Mouse (Mus musculus): ENCODE data around the gene Urad. TPM values are rescaled to one million over a fixed set of nuclear protein-coding genes. Genes with fewer than 3 reads are reported as not detected.
A peak's percentile ranks its signal among the peaks of the same experiment; 100 is the strongest.

Gene Urad
- polyA plus RNA-seq, 1 experiment from 2014 or later: 0.41 TPM

- no peak overlapping the region for H3K27ac ChIP-seq
- no peak overlapping the region for H3K4me3 ChIP-seq (replicated peaks)
- H3K4me2 ChIP-seq: no peak overlapping the region
- H3K27me3 ChIP-seq (replicated peaks): no peaks in the 10 kb centered on the region
- no peaks in the 10 kb centered on the region for H3K36me3 ChIP-seq
- H3K9me3 ChIP-seq: no peaks in the 10 kb centered on the region
- no peaks in the 10 kb centered on the region for H3K4me1 ChIP-seq
- ATAC-seq (ENCODE audit: insufficient read depth, low FRiP score, low read depth): no peak
- no peak overlapping the region for H3K9ac ChIP-seq
- WGBS: 69% methylated on average over 1 of the region's 1 CpGs
These were observed 23.7 kb upstream of the Urad start for GRCm38 (mm10) chr5:147345981-147346380.

- Histone ChIP-seq H3K27ac (no peak overlapping the region), H3K36me3 (no peaks in the 10 kb centered on the region), H3K9me3 (no peaks in the 10 kb centered on the region), H3K4me3 (replicated peaks) (no peak overlapping the region), H3K4me2 (no peak overlapping the region), H3K4me1 (no peaks in the 10 kb centered on the region), H3K27me3 (replicated peaks) (no peaks in the 10 kb centered on the region), H3K9ac (no peak overlapping the region)
- no peak for ATAC-seq (ENCODE audit: insufficient read depth, low FRiP score, low read depth)
- WGBS: 81% methylated on average over 10 of the region's 10 CpGs
These were observed 21.7 kb upstream of the Urad start for GRCm38 (mm10) chr5:147343904-147344303.

- H3K4me1 ChIP-seq: no peaks in the 10 kb centered on the region
- H3K4me3 ChIP-seq (replicated peaks): no peak overlapping the region
- H3K9ac ChIP-seq: no peak overlapping the region
- 86% methylated on average over 6 of the region's 6 CpGs for WGBS
- ATAC-seq (ENCODE audit: insufficient read depth, low FRiP score, low read depth): no peak
- H3K27me3 ChIP-seq (replicated peaks): no peaks in the 10 kb centered on the region
- no peak overlapping the region for H3K27ac ChIP-seq
- H3K36me3 ChIP-seq: no peaks in the 10 kb centered on the region
- no peak overlapping the region for H3K4me2 ChIP-seq
- no peaks in the 10 kb centered on the region for H3K9me3 ChIP-seq
These were observed 20.7 kb upstream of the Urad start for GRCm38 (mm10) chr5:147342901-147343300.

- Histone ChIP-seq H3K27ac (no peak overlapping the region), H3K9me3 (no peaks in the 10 kb centered on the region), H3K9ac (no peak overlapping the region), H3K4me1 (no peaks in the 10 kb centered on the region), H3K4me2 (no peak overlapping the region), H3K36me3 (no peaks in the 10 kb centered on the region), H3K27me3 (replicated peaks) (no peaks in the 10 kb centered on the region), H3K4me3 (replicated peaks) (no peak overlapping the region)
- 30% methylated on average over 13 of the region's 13 CpGs for WGBS
- no peak for ATAC-seq (ENCODE audit: insufficient read depth, low FRiP score, low read depth)
These were observed 18.6 kb upstream of the Urad start for GRCm38 (mm10) chr5:147340741-147341414.

- 70% methylated on average over 11 of the region's 11 CpGs for WGBS
- H3K4me2 ChIP-seq: no peak overlapping the region
These were observed 17.3 kb upstream of the Urad start for GRCm38 (mm10) chr5:147339560-147339959.

GRCm38 (mm10) chr5:147338967-147339366, 16.7 kb upstream of the Urad start:
- 60% methylated on average over 9 of the region's 9 CpGs for WGBS
- ATAC-seq (ENCODE audit: insufficient read depth, low FRiP score, low read depth): no peak
- no peak overlapping the region for H3K27ac ChIP-seq
- no peak overlapping the region for H3K4me2 ChIP-seq
- no peak overlapping the region for H3K4me3 ChIP-seq (replicated peaks)
- no peaks in the 10 kb centered on the region for H3K36me3 ChIP-seq
- H3K9me3 ChIP-seq: no peaks in the 10 kb centered on the region
- H3K4me1 ChIP-seq: no peaks in the 10 kb centered on the region
- H3K9ac ChIP-seq: no peak overlapping the region
- no peaks in the 10 kb centered on the region for H3K27me3 ChIP-seq (replicated peaks)

More at GRCm38 (mm10) chr5:147339560-147339959, 17.3 kb upstream of the Urad start:
- no peak overlapping the region for H3K4me3 ChIP-seq (replicated peaks)
- H3K9ac ChIP-seq: no peak overlapping the region
- ATAC-seq (ENCODE audit: insufficient read depth, low FRiP score, low read depth): no peak
- H3K9me3 ChIP-seq: no peaks in the 10 kb centered on the region
- no peak overlapping the region for H3K27ac ChIP-seq
- no peaks in the 10 kb centered on the region for H3K4me1 ChIP-seq
- H3K27me3 ChIP-seq (replicated peaks): no peaks in the 10 kb centered on the region
- no peaks in the 10 kb centered on the region for H3K36me3 ChIP-seq

GRCm38 (mm10) chr5:147332711-147333110, 10.5 kb upstream of the Urad start:
- H3K36me3 ChIP-seq: no peaks in the 10 kb centered on the region
- H3K4me2 ChIP-seq: no peak overlapping the region; the same call in 1 of the 2 replicates
- no peaks in the 10 kb centered on the region for H3K9me3 ChIP-seq
- no peak overlapping the region for H3K27ac ChIP-seq
- no peak overlapping the region for H3K4me3 ChIP-seq (replicated peaks)
- 25% methylated on average over 7 of the region's 7 CpGs for WGBS
- no peak overlapping the region for H3K9ac ChIP-seq
- H3K4me1 ChIP-seq: no peaks in the 10 kb centered on the region
- ATAC-seq (ENCODE audit: insufficient read depth, low FRiP score, low read depth): no peak
- H3K27me3 ChIP-seq (replicated peaks): no peaks in the 10 kb centered on the region

GRCm38 (mm10) chr5:147331547-147331946, 9.3 kb upstream of the Urad start:
- Histone ChIP-seq H3K4me1 (no peaks in the 10 kb centered on the region), H3K27ac (no peak overlapping the region), H3K36me3 (no peaks in the 10 kb centered on the region), H3K27me3 (replicated peaks) (no peaks in the 10 kb centered on the region), H3K9me3 (no peaks in the 10 kb centered on the region), H3K4me3 (replicated peaks) (no peak overlapping the region), H3K4me2 (no peak overlapping the region), H3K9ac (no peak overlapping the region)
- 39% methylated on average over 2 of the region's 2 CpGs for WGBS
- no peak for ATAC-seq (ENCODE audit: insufficient read depth, low FRiP score, low read depth)

- no peak overlapping the region for H3K4me3 ChIP-seq (replicated peaks)
- H3K4me2 ChIP-seq: no peak overlapping the region
- H3K36me3 ChIP-seq: no peaks in the 10 kb centered on the region
- H3K9me3 ChIP-seq: no peaks in the 10 kb centered on the region
- H3K27ac ChIP-seq: no peak overlapping the region
- no peaks in the 10 kb centered on the region for H3K4me1 ChIP-seq
- 78% methylated on average over 11 of the region's 11 CpGs for WGBS
- ATAC-seq (ENCODE audit: insufficient read depth, low FRiP score, low read depth): no peak
- no peaks in the 10 kb centered on the region for H3K27me3 ChIP-seq (replicated peaks)
- no peak overlapping the region for H3K9ac ChIP-seq
These were observed 7.7 kb upstream of the Urad start for GRCm38 (mm10) chr5:147329946-147330345.

GRCm38 (mm10) chr5:147327636-147328035, 5.4 kb upstream of the Urad start:
- 83% methylated on average over 5 of the region's 5 CpGs for WGBS
- Histone ChIP-seq H3K36me3 (no peaks in the 10 kb centered on the region), H3K9ac (no peak overlapping the region), H3K27me3 (replicated peaks) (0 out of 2 replicates have a peak, but pooled peaks cover 2% of the 10 kb centered on the region), H3K4me2 (no peak overlapping the region), H3K4me3 (replicated peaks) (no peak overlapping the region), H3K9me3 (no peaks in the 10 kb centered on the region), H3K27ac (no peak overlapping the region), H3K4me1 (no peaks in the 10 kb centered on the region)
- ATAC-seq (ENCODE audit: insufficient read depth, low FRiP score, low read depth): no peak

GRCm38 (mm10) chr5:147325931-147326330, 3.7 kb upstream of the Urad start:
- Histone ChIP-seq H3K27me3 (replicated peaks) (peaks cover 10% of the 10 kb centered on the region; the same call in 1 of the 2 replicates), H3K4me2 (no peak overlapping the region), H3K9me3 (no peaks in the 10 kb centered on the region), H3K9ac (no peak overlapping the region), H3K36me3 (no peaks in the 10 kb centered on the region), H3K4me1 (no peaks in the 10 kb centered on the region), H3K4me3 (replicated peaks) (no peak overlapping the region), H3K27ac (no peak overlapping the region)
- no peak for ATAC-seq (ENCODE audit: insufficient read depth, low FRiP score, low read depth)
- WGBS: 71% methylated on average over 11 of the region's 11 CpGs

GRCm38 (mm10) chr5:147323237-147323917, 1.1 kb upstream of the Urad start:
- H3K4me2 ChIP-seq: no peak overlapping the region

More at GRCm38 (mm10) chr5:147323237-147323917, 1.1 kb upstream of the Urad start:
- H3K4me1 ChIP-seq: no peaks in the 10 kb centered on the region
- no peaks in the 10 kb centered on the region for H3K36me3 ChIP-seq
- no peak overlapping the region for H3K27ac ChIP-seq
- no peak overlapping the region for H3K9ac ChIP-seq
- WGBS: 12% methylated on average over 17 of the region's 17 CpGs
- ATAC-seq (ENCODE audit: insufficient read depth, low FRiP score, low read depth): peak; percentile 14; the same call in 1 of the 2 replicates
- no peak overlapping the region for H3K4me3 ChIP-seq (replicated peaks)
- peaks cover 20% of the 10 kb centered on the region for H3K27me3 ChIP-seq (replicated peaks)
- H3K9me3 ChIP-seq: no peaks in the 10 kb centered on the region
